Mouse (Mus musculus) cerebellum, adult 2 months (tissue): Measurements from ENCODE around the gene Clasp1. TPM values are rescaled to one million over a fixed set of nuclear protein-coding genes. Genes with fewer than 3 reads are reported as not detected.
A peak's percentile ranks its signal among the peaks of the same experiment; 100 is the strongest.

Experiments
- DNase-seq, 2 experiments: peaks; one replicate each; pipeline ENCODE4 v3.0.0; 2021
- H3K27ac ChIP-seq: fragments of 200-500 bp; 2 replicates; pipeline ENCODE4 v1.5.1; 2012; ENCODE audit warnings: low read length, control low read depth, inconsistent platforms; ENCODE audit not compliant: insufficient read depth
- H3K27me3 ChIP-seq: fragments of 200-500 bp; 2 replicates; pipeline ENCODE4 v1.6.1; 2012; ENCODE audit warnings: inconsistent platforms, mild to moderate bottlenecking, low read length, moderate library complexity; ENCODE audit not compliant: control insufficient read depth, insufficient read depth
- H3K4me1 ChIP-seq: fragments of 200-500 bp; 2 replicates; pipeline ENCODE4 v1.6.1; 2011; ENCODE audit warnings: low read length; ENCODE audit not compliant: control insufficient read depth, insufficient read depth
- H3K4me3 ChIP-seq: fragments of 200-500 bp; replicated peaks from 2 replicates; pipeline ENCODE3; 2011; ENCODE audit warnings: mild to moderate bottlenecking, low read depth, low read length, control low read depth; ENCODE audit not compliant: insufficient read depth
- CTCF ChIP-seq: fragments of 200-500 bp; IDR thresholded peaks from 2 replicates; pipeline ENCODE4 v1.5.1; 2011; ENCODE audit warnings: low read depth, mild to moderate bottlenecking, control low read depth, low read length, moderate library complexity, borderline replicate concordance; ENCODE audit not compliant: insufficient read depth
- POLR2A ChIP-seq: fragments of 200-500 bp; IDR thresholded peaks from 2 replicates; pipeline ENCODE4 v1.6.1; 2011; ENCODE audit warnings: low read length, control low read depth, borderline replicate concordance; ENCODE audit not compliant: insufficient read depth
- WGBS: fragments of 180-500 bp; shearing (Covaris S2); methylation state at CpG from one replicate; pipeline ENCODE4 v1.1.7; 2018; 5-methylcytosine and 5-hydroxymethylcytosine counted together
- polyA plus RNA-seq: library from polyadenylated mRNA; depleted of rRNA; stranded (reverse); fragments of >200 nt; gene quantifications from 2 replicates; pipeline ENCODE4 v1.2.3, GENCODE M21; 2012

Clasp1 gene
- polyA plus RNA-seq, 1 experiment, result 63.7 TPM

- Histone ChIP-seq H3K27ac (no peak overlapping the region), H3K4me1 (no peaks in the 10 kb centered on the region), H3K4me3 (no peak overlapping the region), H3K27me3 (no peaks in the 10 kb centered on the region)
- DNase-seq, result no peak
- WGBS, result 75% methylated on average over 2 of the region's 2 CpGs
- no peak for TF ChIP-seq CTCF
- TF ChIP-seq POLR2A, result no peak
Observed at GRCm38 (mm10) chr1:118625921-118626320, 237.1 kb downstream of the Clasp1 start.

GRCm38 (mm10) chr1:118626452-118626851 is 237.6 kb downstream of the Clasp1 start:
- Histone ChIP-seq H3K4me3 (no peak overlapping the region), H3K27me3 (no peaks in the 10 kb centered on the region), H3K4me1 (no peaks in the 10 kb centered on the region), H3K27ac (no peak overlapping the region)
- DNase-seq, result no peak
- no peak for TF ChIP-seq CTCF
- no peak for TF ChIP-seq POLR2A
- 96% methylated on average over 2 of the region's 2 CpGs for WGBS

GRCm38 (mm10) chr1:118627781-118628464 is 239.1 kb downstream of the Clasp1 start, which contains the start of gene Tfcp2l1:
Tfcp2l1 (plus strand) TSS chr1:118627945.
- DNase-seq, result peak; percentile 58 to 63
- 1% methylated on average over 48 of the region's 48 CpGs for WGBS
- TF ChIP-seq CTCF (no peak), POLR2A (no peak)
- no peak within 1 kb of the TSS for H3K27ac ChIP-seq
- H3K4me3 ChIP-seq, result peak within 1 kb of the TSS; percentile 54
- H3K4me1 ChIP-seq, result no peaks in the 10 kb centered on the region
- H3K27me3 ChIP-seq, result no peaks in the 10 kb centered on the region

- H3K27me3 ChIP-seq, result no peaks in the 10 kb centered on the region
- no peak overlapping the region for H3K27ac ChIP-seq
- 80% methylated on average over 4 of the region's 4 CpGs for WGBS
- H3K4me1 ChIP-seq, result no peaks in the 10 kb centered on the region
- TF ChIP-seq POLR2A (no peak), CTCF (no peak)
- no peak overlapping the region for H3K4me3 ChIP-seq
- DNase-seq, result no peak
Observed at GRCm38 (mm10) chr1:118633415-118633980, 244.6 kb downstream of the Clasp1 start.

- WGBS, result 77% methylated on average over 2 of the region's 2 CpGs
- no peaks in the 10 kb centered on the region for H3K27me3 ChIP-seq
- no peak overlapping the region for H3K27ac ChIP-seq
- H3K4me3 ChIP-seq, result no peak overlapping the region
- H3K4me1 ChIP-seq, result no peaks in the 10 kb centered on the region
- DNase-seq, result no peak
- no peak for TF ChIP-seq CTCF
- no peak for TF ChIP-seq POLR2A
Observed at GRCm38 (mm10) chr1:118642296-118642999, 253.6 kb downstream of the Clasp1 start.

GRCm38 (mm10) chr1:118643138-118643979 is 254.5 kb downstream of the Clasp1 start:
- DNase-seq, result no peak
- no peak for TF ChIP-seq CTCF
- TF ChIP-seq POLR2A, result no peak
- WGBS, result 47% methylated on average over 9 of the region's 9 CpGs
- Histone ChIP-seq H3K27ac (no peak overlapping the region), H3K4me3 (no peak overlapping the region), H3K27me3 (no peaks in the 10 kb centered on the region), H3K4me1 (no peaks in the 10 kb centered on the region)

GRCm38 (mm10) chr1:118645701-118646100 is 256.8 kb downstream of the Clasp1 start:
- WGBS, result 74% methylated on average over 4 of the region's 4 CpGs
- DNase-seq, result no peak

More at GRCm38 (mm10) chr1:118645701-118646100, 256.8 kb downstream of the Clasp1 start:
- H3K4me3 ChIP-seq, result no peak overlapping the region
- no peaks in the 10 kb centered on the region; the same call in 1 of the 2 replicates for H3K27me3 ChIP-seq
- H3K27ac ChIP-seq, result no peak overlapping the region
- H3K4me1 ChIP-seq, result peaks cover 4% of the 10 kb centered on the region; the same call in 1 of the 2 replicates
- TF ChIP-seq POLR2A (no peak), CTCF (no peak)
